Mouse (Mus musculus): ENCODE results near the gene Ube3b.
A peak's percentile ranks its signal among the peaks of the same experiment; 100 is the strongest.

The Ube3b gene

GRCm38 (mm10) chr5:114380209-114381012, at the start of gene Ube3b, which contains the start of gene Kctd10:
Gene Ube3b, plus strand, starts transcription at chr5:114380607.
Gene Kctd10, minus strand, starts transcription at chr5:114380508.
- peak; percentile 83 for DNase-seq (ENCODE audit: low read depth)

- no peak for DNase-seq (ENCODE audit: low read depth)
These were observed 37.4 kb upstream of the Ube3b start for GRCm38 (mm10) chr5:114342996-114343395.

GRCm38 (mm10) chr5:114343612-114344011, 36.8 kb upstream of the Ube3b start:
- no peak for DNase-seq (ENCODE audit: low read depth)

GRCm38 (mm10) chr5:114345538-114345937, 34.9 kb upstream of the Ube3b start:
- peak; percentile 68 for DNase-seq (ENCODE audit: low read depth)

- no peak for DNase-seq (ENCODE audit: low read depth)
These were observed 33.4 kb upstream of the Ube3b start for GRCm38 (mm10) chr5:114347005-114347404.

GRCm38 (mm10) chr5:114351490-114351889, 28.9 kb upstream of the Ube3b start:
- no peak for DNase-seq (ENCODE audit: low read depth)

GRCm38 (mm10) chr5:114356250-114356935, 24.0 kb upstream of the Ube3b start:
- DNase-seq (ENCODE audit: low read depth) = no peak

- no peak for DNase-seq (ENCODE audit: low read depth)
These were observed 23.3 kb upstream of the Ube3b start for GRCm38 (mm10) chr5:114356936-114357751.

- DNase-seq (ENCODE audit: low read depth) = no peak
These were observed 21.6 kb upstream of the Ube3b start for GRCm38 (mm10) chr5:114358833-114359232.

GRCm38 (mm10) chr5:114359586-114359985, 20.8 kb upstream of the Ube3b start:
- no peak for DNase-seq (ENCODE audit: low read depth)

- DNase-seq (ENCODE audit: low read depth) = no peak
These were observed 19.4 kb upstream of the Ube3b start for GRCm38 (mm10) chr5:114360968-114361367.

- no peak for DNase-seq (ENCODE audit: low read depth)
These were observed 15.2 kb upstream of the Ube3b start for GRCm38 (mm10) chr5:114365043-114365752.

- DNase-seq (ENCODE audit: low read depth) = no peak
These were observed 12.3 kb upstream of the Ube3b start for GRCm38 (mm10) chr5:114368121-114368520.

GRCm38 (mm10) chr5:114368803-114369496, 11.5 kb upstream of the Ube3b start:
- no peak for DNase-seq (ENCODE audit: low read depth)

- no peak for DNase-seq (ENCODE audit: low read depth)
These were observed 10.5 kb upstream of the Ube3b start for GRCm38 (mm10) chr5:114369921-114370320.

- DNase-seq (ENCODE audit: low read depth) = no peak
These were observed 10.0 kb upstream of the Ube3b start for GRCm38 (mm10) chr5:114370371-114370776.

- no peak for DNase-seq (ENCODE audit: low read depth)
These were observed 9.1 kb upstream of the Ube3b start for GRCm38 (mm10) chr5:114371331-114371730.

- DNase-seq (ENCODE audit: low read depth) = no peak
These were observed 8.5 kb upstream of the Ube3b start for GRCm38 (mm10) chr5:114371731-114372473.

GRCm38 (mm10) chr5:114372565-114372964, 7.8 kb upstream of the Ube3b start:
- DNase-seq (ENCODE audit: low read depth) = no peak

GRCm38 (mm10) chr5:114373174-114373573, 7.2 kb upstream of the Ube3b start:
- DNase-seq (ENCODE audit: low read depth) = no peak
